Mouse (Mus musculus): ENCODE data around the gene Galnt18.
A peak's percentile ranks its signal among the peaks of the same experiment; 100 is the strongest.

Galnt18 gene

DNA sequence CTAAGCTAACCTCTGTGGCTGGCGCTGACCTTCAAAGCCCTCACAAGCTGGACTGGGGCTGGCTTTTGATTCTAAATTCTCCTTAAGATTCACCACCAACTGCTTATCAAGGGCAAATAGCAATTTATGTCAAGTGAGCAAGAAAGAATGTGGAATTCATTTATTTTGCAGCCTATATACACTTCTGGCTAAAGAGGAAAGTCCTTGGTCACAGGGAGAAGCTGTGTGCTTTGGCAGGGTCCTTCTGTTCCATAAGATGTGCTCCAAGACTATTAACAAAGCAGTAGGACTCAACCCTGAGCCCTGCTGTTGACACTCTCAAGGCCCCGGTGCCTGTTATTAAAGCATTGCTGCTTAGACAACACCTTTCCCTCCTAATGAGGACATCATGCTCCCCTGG, 7.4 kb downstream of the Galnt18 start:
- DNase-seq (ENCODE audit: low spot score in 2 of 2): no peak

DNA sequence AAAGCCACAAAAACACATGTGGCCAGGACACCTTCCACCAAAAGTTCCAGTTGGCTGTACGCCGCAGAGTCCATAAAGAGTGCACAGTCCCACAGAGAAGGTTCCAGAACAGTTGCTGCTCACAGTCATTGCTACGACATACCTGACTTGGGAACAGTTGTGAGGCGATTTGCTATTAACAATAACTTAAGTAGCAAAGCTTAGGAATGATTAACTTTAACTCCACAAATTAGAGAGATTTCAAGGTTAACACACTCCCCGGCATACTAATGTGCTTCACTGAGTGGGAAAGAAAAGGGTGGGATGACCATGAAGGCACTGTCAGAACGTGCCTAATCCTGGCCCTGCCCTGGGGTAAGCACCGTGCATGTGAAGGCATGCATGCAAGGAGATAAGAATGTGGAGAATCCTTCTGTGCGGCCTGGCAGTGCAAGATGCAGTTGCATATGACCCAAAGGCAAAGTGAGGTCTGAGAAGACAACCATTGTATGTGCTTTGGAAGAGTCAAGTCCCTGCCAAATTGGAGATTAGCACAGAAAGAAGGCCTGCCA, 8.5 kb downstream of the Galnt18 start:
- no peak for DNase-seq (ENCODE audit: low spot score in 2 of 2)

DNA sequence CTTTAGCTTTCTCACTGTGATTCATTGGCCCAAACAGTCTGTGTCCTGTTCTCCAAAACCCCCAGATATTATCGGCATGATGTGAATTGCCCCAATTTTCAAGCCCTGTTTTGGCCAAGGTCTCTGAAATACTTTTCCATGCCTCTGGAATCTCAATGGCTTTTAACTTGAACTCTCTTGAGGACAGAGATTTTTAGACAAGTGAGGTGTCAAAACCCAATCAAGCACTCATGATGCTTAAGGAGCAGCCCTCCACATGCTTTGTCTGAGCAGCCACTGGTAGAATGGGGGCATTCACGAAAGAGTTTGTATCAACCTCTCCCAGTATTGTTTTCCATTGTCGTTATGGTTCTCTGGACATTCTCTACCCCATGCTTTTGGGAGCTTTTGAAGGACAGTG, 9.2 kb downstream of the Galnt18 start:
- DNase-seq (ENCODE audit: low spot score in 2 of 2): no peak

DNA sequence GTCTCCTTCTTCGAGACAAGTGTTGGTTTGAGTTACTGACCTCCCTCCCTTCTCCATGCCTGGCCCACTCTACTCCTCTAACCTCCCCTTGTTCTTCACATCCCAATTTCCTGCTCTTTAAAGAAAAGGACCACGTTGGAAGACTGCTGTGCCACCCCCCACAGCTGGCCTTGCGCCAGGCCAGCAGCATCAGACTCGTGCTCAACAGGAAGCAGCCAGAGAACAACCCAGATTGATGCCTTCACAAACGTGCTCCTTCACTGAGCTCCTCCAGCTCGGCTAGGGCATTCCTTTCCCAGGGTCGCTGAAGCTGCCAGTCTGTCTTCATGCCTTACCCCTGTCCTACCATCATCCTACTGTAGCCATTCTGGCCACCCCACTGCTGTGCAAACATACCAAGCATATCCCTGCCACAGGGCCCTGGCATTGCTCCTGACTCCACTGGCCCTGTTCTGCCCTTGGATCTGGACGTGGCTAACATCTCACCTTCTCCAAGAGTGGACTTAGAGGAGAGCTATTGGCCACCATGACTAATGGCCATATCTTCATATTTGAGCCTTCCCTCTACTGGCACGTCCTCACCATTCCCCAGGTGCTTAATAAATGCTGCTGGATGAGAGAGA, 13.5 kb downstream of the Galnt18 start:
- no peak for DNase-seq (ENCODE audit: low spot score in 2 of 2)

DNA sequence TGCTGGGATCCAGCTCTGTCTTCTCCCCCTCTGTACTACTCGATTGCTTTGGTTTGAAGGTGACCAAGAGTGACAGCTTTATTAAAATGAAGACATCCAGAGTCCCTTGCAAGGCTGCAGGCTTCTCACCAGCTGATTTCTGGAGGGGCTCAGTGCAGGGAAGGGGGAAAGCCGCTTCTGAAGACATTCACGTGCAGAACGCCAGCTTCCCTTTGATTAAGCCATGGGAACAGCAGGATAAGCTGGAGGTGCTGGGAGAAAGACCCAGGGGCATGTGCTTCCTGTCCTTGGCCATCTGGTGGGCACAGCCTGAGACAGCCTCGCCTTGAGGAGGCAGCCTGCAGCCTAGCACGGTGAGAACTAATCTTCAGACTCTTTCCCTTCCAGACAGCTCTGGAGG, 17.0 kb downstream of the Galnt18 start:
- no peak for DNase-seq (ENCODE audit: low spot score in 2 of 2)

DNA sequence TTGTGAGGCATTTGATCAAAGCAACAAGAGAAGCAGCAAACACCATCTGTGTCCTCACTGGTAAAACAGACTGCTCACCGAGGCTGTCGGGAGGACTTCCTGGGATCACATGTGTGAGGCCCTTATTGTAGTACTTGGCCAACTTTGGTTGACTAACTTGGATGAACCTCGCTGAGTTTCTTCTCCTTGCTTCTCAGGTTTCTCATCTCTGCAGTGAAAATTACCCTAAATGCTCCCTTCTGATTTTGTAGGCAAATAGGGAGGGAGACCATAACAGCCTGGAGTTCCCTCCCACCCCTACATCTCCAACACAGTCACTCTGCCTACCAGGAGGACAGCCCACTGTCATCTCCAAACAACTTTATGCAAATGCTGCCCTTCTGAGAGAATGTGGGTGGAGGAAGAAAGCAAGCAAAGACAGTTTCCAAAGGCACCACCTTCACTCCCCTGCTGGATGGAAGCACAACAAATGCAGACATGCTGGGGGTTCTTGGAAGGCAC, 31.2 kb downstream of the Galnt18 start:
- DNase-seq (ENCODE audit: low spot score in 2 of 2): no peak

DNA sequence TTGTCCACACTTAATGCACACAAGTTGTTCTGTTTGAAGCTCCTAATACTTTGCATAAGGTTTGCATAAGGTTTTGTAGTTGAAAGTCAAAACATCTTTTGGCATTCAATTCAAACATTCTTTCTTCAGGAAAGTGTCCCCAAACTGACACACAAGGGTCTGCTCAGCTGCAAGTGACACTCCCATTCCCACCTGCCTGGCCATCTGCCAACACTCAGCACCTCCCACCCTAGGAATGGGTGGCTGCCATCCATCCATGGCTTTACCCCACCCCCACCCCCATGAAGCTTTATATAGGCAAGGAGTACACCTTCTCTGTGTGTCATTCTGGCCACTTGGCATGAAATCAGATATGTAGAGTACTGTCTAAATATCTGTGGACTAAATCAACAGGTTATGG, 35.0 kb downstream of the Galnt18 start:
- DNase-seq (ENCODE audit: low spot score in 2 of 2): no peak

DNA sequence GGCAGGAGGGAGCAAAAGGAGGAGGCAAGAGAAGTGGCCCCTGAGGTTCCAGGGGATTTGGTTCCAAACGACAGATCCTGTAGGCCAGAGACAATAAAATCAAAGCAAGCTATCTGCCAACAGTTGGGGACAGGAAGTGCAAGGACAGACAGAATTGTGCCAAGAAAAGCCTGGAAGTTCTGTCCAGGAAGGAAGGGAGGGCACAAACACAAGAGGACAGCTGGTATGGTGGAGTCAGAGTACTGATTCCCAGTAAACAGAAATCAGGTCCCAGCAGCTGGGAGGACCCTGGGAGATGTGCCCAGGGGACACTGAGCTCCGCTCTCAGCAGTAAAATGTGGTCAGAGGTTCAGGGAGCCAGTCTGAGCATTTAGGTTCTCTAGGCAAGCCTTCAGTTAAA, 38.2 kb downstream of the Galnt18 start:
- DNase-seq (ENCODE audit: low spot score in 2 of 2): no peak

DNA sequence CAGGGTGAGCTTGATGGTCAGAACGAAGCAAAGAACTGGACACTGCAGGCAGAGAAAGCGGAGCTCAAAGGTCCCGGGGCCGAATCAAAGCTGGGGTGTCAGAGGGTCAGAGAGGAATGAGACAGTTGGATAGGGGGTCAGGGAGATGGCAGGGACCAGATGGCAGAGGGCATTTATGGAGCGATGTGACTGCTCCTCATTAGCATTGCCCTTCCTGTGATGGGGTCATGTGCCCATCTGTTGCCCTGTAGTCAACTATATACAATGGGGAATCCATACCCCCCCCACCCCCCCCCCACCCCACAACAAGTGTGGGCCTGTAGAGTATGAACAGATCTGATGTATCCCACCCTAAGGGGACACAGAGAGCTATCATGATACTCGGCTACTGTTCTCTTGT, 39.7 kb downstream of the Galnt18 start:
- DNase-seq (ENCODE audit: low spot score in 2 of 2): no peak

DNA sequence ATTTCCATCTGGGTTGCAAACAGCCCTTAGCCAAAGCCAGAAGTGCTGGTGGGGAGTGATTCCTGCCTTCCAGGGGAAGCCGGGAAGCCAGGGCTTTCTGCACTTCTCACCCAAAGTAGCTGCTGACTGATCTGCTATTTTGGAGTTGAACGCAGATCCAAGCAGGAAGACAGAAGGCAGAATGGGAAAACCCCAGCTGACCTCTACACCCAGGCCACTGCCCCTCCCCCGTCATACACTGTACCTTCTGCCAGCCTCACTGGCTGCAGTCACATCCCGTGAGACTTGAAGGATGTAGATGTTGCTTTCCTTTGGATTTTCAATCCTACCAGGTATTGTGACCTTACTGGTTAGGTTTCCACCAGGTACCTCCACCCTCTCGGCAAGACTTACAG, 40.4 kb downstream of the Galnt18 start:
- DNase-seq (ENCODE audit: low spot score in 2 of 2): no peak

DNA sequence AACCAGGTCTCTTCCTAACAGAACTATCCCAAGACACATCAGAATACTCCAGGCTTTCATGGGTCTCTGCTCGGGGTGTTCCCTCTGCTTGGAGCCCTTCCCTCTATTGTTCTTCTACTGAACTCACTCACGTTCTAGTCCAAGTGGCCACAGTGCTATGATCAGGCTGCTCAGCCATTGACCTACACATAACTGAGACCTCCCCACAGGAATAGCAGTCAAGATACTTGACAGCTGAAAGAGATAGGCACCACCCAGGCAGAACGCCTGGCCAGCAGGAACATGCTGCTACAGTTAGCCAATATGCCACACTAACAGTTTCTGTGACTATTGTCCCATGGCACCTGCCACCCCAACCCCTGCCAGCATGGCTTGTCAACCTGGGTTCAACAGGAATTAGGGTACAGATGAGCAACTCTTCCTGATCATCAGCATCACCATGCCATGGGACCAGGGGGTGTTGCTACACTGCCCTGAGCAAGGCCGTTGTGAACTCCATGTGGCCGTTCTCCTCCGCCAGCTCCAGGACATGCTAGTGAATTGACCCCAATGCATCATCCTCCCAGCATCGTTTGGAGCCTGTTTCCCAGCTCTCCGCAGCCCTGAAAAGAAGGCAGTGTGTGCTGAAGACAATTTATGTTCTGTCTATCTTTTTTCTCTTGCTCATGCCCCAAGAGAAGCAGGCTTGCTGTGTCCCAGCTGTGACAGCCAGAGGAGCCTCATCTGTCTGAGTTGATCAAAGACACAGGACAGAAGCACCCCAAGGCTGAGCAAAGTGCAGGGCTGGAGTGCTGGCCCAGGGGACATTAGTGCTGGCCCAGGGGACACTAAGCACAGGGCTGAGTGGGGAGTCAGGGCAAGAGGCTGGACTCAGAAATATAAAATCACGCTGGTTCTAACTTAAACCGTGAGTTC, 41.1 kb downstream of the Galnt18 start:
- DNase-seq (ENCODE audit: low spot score in 2 of 2): no peak

DNA sequence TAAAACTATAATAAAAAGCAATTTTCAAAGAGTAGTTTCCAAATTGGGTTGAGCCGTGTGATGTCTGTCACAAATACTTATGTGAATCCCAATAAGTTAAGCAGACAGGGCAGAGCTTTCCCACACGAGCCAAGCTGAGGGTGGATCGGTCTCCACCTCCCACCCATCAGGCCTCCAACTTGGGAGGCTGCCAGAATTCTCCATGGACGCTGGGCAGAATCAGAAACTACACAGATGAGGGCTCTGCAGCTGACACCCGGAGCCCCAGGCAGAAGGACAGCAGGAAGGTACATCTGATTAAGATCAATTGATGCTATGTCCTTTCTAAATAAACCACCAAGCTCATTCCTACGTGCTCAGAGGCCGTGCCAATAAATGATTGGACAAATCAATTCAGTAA, 42.4 kb downstream of the Galnt18 start:
- DNase-seq (ENCODE audit: low spot score in 2 of 2): peak in 1 of 2 experiments; percentile 48

DNA sequence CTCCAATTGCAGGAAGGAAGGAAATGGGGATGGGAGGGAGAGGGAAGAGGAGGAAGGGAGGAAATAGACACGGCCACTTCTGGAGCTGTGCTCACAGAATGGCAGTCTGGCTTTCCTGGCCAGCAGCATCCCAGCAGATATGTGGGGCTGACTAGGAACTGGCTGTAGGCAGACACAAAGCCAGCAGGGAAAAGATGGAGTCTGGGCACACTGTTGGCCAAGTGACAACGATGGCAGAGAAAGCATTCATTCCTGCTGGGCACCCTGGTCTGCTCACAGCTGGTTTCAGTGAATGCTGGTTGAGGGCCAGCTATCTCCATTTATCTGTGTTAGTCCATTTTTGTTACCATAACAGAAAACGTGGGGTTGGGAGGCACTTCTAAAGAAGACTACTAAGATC, 43.4 kb downstream of the Galnt18 start:
- peak in 1 of 2 experiments; percentile 36 for DNase-seq (ENCODE audit: low spot score in 2 of 2)

DNA sequence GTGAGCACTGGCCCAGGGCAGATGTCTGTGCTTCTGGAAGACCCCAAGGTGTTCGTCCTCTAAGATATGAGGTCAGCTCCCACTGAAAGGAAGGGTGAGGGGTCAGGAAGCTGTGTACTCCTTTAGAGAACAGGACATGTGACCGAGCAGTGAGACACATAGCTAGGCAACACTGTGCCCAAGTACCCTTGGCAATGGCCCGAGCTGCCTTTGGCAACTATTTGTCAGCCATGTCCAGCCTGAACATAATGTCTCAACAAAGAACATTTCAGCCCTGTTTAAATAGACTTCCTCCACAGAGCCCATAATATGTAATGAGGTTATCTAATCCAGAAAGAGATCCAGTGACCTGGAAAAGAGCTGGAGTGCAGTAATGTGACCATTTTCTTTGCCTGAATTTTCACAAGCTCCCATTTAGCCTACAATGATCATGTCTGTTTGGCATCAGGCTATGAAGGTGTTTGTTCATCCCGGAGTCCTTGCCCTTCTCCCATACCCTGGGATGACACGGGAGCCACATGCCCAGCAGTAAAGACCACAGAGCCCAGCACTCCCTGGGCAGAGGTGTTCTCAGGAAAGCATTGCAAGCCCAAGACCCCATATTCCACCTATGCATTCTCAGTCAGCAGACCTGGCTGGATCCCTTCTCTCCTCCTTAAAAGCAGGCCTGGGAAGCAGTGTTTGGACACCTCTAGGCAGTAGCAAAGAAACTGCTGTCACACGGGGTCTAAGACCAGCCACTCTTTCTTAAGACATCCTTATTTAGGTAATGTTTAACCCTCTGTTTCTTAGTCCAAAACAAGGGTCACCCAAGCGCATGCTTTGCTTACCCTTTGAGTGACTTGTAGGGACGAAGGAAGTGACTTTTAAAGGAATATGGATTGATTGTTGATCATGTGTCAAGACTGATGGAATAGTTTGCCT, 49.2 kb downstream of the Galnt18 start:
- DNase-seq (ENCODE audit: low spot score in 2 of 2): no peak

DNA sequence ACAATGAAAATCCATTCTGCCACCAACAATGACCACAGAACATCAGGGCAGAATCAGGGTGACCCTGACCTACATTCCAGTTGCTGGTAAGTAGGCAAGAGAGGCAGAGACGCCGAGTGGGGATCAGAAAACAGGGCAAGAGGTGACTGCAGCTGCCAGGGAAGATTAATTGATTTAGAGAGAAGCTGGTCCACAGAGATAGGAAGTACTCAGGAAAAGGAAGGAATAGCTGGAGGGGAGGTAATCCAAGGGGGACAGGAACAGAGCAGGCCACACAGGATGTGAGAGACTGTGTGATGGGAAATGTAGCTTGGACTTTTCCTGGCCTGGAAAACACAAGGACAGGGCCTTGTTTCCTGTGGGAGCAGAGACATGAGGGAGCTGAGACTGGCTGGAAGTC, 52.8 kb downstream of the Galnt18 start:
- no peak for DNase-seq (ENCODE audit: low spot score in 2 of 2)

DNA sequence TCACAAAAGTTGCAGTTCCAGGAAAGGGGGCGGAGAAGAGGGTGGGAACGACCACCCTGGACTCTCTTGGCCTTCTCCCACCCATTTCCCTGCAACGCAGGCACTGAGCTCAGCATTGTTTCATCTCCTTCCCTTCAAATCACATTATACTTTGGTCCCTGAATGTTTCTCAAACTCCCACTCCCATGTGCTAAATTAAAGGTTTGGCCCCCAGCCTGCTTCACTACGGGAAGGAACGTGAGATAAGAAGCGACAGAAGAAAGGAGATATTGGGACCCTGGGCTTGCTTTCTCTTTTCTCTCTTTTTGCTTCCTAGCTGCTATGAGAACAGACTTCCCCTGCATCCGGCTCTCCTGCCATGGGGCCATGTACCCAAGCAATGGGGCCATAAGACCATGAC, 55.0 kb downstream of the Galnt18 start:
- DNase-seq (ENCODE audit: low spot score in 2 of 2): no peak

DNA sequence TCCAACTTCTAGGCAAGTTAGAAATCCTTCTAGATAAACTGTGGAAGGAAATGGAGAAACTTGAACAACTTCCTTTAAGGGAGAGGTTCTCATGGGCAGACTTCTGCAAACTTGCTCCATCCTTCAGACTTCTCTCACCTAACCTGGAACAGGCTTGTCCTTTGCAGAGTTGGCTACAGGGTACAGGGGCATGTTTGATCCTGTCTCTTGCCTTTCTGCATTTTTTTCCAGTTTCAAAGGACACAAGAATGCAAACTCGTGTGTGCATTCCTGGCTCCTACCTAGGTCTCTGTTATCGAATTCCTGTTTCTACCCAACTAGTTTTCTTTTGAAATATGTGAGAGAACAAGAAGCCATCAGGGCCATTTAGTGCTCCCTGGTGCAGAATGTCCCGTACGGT, 55.8 kb downstream of the Galnt18 start:
- no peak for DNase-seq (ENCODE audit: low spot score in 2 of 2)

DNA sequence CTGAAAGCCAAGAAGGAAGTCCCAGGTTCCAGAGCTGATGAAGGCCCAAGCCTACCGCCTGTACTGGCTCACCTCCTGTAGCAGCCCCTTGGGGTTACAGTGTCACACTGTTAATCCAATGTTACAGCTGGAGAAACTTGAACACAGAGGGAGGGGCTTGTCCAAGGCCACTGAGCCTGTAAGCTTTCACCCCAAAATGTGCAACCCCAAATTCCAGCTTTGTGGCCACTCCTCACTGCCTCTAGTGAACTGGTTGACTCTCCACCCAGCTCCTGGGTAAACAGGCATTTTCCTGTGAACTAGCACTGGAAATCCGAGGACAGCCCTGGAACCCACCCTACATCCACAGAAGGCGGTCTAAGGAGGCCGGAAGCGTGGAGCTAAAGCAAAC, 58.5 kb downstream of the Galnt18 start:
- DNase-seq (ENCODE audit: low spot score in 2 of 2): no peak

DNA sequence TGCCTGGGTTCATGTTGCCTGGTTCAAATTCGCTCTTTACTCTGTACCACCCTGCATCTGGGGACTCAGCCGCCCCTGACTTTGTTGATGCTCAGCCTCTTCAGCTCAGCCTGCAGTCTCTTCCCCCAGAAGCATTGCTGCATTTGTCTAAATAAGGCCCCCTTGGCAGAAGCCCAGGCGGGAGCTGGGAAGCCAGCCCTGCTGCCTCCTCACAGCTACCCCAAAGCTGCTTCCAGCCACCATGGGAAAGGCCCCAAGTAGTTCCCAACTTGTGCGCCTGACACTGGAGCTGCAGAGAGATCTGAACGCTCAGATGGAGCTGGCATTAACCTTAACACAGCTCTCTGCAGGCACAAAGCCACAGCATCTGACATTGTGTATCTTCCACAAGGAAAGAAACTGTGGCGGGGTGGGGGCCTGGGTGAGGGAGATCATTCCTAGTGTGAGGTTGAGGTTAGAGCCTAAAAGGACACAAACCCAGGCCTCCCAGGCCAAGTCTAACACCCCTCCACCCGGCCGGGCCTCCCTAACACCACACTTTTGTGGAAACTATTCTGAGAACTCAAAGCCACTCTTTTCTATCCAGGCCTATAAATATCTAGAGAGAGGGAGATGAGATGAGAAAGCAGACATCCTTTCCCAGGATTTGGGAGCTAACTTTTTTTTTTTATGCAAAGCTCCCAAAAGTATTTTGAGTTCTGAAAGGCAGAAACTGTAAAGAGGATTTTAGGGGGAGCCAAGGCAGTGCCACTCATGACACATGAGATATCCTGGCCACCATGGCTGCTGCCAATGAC, 59.1 kb downstream of the Galnt18 start:
- peak in 1 of 2 experiments; percentile 43 for DNase-seq (ENCODE audit: low spot score in 2 of 2)

DNA sequence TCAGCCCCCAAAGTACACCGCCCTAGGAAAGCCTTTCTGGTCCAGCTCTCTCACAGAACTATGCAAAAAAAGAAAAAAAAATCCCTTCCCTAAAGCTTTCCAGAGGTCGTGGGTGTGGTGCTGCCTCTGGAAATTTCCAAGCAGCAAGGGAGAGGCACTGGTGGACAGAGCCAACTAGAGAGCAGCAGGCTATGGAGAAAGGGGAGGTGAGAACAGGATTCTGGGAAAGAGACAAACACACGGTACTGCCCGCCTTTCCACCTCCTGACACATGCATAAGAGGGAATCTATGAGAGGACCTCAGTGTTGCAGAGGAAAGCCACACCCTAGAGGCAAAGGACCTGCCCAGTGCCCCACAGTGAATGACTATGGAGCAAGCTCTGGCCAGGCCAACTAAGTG, 60.9 kb downstream of the Galnt18 start:
- no peak for DNase-seq (ENCODE audit: low spot score in 2 of 2)
